Mouse (Mus musculus) lung, postnatal 10 days (tissue): ENCODE data around the gene Mier2.

Experiments
- DNase-seq: peaks from one replicate; pipeline ENCODE4 v3.0.0; 2021

The Mier2 gene

GRCm38 (mm10) chr10:79574350-79574749 lies 19.4 kb upstream of the Mier2 start:
- no peak for DNase-seq

GRCm38 (mm10) chr10:79573611-79574010 lies 18.6 kb upstream of the Mier2 start:
- DNase-seq = no peak

- DNase-seq = no peak
These were observed 16.3 kb upstream of the Mier2 start for GRCm38 (mm10) chr10:79571314-79571713.

DNA sequence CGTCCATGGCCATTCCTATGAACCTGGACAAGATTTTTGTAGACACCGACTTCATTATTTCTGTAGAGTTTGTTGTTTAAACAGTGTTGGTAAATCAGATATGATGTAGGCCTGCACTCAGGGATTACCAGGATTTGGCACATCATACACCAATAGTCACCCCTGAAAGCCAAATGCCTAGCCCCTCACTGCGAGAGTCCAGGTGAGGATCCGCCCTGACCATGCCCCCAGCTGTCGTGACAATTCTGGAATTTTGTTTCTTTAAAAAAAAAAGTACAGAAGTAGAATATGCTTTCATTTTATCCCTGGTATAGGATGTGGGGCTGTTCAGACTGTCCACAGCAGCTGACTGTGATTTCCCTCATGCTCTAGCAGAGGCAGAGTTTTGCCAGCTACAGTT lies 14.9 kb upstream of the Mier2 start:
- DNase-seq = no peak

- no peak for DNase-seq
These were observed 4.7 kb upstream of the Mier2 start for GRCm38 (mm10) chr10:79559716-79560115.

DNA sequence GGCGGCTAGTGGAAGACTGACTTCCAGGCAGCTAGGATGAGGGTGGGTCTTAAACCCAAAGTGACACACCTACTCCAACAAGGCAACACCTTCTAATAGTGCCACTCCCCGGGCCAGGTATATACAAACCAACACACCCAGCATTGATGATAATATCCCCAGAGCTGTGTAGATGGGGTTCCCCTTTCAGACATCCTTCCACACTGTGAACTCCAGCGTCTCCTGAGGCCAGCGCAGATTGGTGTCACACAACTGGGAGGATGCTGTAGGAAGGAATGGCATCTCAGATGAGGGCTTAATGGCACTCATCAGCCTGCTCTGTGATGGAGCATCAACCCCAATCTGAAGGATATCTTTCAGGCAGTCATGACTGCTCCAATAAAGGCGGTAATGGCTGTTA lies 2.5 kb upstream of the Mier2 start:
- no peak for DNase-seq

GRCm38 (mm10) chr10:79556951-79557350 lies 2.0 kb upstream of the Mier2 start:
- DNase-seq = no peak

DNA sequence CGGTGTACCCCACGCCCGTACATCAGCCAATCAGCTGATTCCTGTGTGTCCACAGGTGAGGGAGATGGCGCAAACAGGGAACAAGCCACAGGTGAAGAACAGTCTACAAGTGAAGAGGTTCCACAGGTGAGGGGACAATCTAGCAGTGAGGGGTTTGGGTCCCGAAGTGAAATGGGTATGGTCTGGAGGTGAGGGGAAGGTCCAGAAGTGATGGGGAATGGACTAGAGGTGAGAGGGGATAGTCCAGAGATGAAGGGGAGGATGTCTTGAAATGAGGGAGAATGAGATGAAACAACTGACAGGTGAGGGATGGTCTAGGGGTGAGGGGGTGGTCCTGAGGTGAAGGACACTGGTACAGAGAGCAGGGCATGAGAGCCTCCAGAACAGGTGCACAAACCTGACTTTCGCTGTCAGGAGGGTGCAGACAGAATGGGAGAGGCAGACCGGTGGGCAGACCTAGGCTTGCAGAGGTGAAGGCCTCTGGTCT lies 282 bp upstream of the Mier2 start:
- no peak for DNase-seq

DNA sequence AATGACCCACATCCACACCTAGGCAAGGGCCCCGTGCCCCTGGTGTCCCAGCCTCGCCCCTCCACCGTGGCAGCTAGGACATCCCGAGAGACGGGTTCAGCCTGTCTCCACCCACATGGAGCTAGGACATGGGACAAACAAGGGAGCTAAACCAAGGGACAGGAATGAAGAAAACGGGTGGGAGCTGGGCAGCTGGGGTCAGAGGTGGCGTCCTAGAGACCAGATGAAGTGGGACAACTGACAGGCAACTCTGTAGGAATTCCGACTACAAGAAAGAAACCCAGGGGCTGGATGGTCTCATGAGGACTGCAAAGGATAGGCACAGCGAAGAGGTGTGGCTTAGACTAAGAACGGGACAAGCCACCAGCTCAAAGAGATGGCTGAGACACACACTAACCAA lies 1.3 kb downstream of the Mier2 start:
- DNase-seq = no peak

- no peak for DNase-seq
These were observed 1.8 kb downstream of the Mier2 start for GRCm38 (mm10) chr10:79553176-79553575.

- DNase-seq = no peak
These were observed 2.5 kb downstream of the Mier2 start for GRCm38 (mm10) chr10:79552531-79552930.

DNA sequence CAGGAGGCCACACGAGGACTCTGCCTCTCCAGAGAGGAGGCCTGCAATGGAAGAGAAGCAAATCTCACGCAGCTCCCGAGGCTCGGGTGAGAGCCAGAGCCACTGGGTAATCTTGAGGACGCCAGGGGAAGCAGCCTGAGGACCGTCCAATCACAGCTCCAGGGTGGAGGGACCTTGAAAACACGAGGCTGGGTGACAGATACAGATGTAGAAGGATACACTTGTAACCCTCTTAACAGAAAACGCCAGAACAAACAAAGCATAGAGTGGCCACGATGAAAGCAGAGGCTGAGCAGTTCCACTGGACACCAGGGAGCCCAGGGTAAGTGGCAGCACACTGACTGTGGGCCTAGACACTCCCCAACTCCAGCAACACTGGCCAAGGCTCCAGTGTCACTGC lies 4.6 kb downstream of the Mier2 start:
- DNase-seq = no peak

- DNase-seq = no peak
These were observed 5.9 kb downstream of the Mier2 start for GRCm38 (mm10) chr10:79548971-79549723.

- no peak for DNase-seq
These were observed 6.5 kb downstream of the Mier2 start for GRCm38 (mm10) chr10:79548546-79548945.

GRCm38 (mm10) chr10:79547148-79547675 lies 7.8 kb downstream of the Mier2 start:
- DNase-seq = no peak

DNA sequence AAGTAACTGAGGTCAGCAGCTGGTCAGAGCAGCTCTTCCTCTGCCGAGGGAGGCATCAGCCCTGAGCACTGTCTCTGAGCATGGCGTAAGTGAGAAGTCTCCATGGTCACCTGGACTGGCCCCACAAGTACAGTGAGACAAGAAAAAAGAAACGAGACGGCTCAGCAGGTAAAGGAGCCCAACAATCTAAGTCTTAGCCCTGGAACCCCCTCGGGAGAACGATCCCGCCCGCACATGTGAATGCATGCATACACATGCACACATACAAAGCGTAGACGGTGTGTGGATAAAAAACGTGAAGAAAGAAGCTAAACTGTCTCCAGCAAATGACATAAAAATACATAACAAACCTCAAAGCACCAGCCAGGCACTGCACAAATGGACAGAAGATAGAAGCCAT lies 8.5 kb downstream of the Mier2 start:
- no peak for DNase-seq

DNA sequence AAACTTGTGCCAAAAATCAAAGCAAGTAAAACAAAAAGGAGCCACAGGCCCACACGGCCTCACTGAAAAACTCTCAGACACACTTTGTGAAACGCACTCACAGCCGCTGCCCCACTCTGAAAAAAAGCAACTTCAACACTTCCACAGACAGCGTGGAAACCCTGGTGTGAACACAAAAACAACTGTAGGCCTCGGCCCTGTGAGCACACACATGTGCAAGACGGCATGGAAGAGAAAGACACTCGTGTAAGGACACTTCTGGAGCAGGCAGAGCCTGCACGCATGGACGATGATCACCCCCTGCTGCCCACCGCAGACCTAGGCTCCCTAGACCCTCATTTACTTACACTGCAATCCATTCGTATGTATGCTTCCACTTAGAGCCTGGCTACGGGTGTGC lies 9.1 kb downstream of the Mier2 start:
- no peak for DNase-seq

GRCm38 (mm10) chr10:79544631-79545030 lies 10.4 kb downstream of the Mier2 start:
- no peak for DNase-seq

- DNase-seq = no peak
These were observed 11.0 kb downstream of the Mier2 start for GRCm38 (mm10) chr10:79543884-79544597.

DNA sequence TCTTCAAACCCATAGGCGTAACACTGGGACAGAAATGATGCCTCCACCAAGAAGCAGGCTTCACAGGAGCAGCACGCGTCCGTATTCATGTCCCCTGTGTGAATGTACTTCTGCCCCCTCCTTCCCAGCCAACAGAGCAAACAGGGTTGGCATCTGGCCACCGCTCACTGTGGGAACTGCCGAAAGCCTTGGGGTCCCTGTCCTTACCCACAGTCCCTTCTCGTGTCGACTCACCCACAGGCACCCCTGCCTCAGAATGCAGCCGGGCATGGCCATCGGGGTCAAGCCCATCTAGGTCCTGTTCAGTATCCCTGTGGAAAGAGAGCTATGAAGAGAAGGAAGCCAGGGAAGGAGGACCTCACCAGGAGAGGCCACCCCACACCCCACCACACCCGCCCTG lies 12.8 kb downstream of the Mier2 start:
- DNase-seq = no peak

DNA sequence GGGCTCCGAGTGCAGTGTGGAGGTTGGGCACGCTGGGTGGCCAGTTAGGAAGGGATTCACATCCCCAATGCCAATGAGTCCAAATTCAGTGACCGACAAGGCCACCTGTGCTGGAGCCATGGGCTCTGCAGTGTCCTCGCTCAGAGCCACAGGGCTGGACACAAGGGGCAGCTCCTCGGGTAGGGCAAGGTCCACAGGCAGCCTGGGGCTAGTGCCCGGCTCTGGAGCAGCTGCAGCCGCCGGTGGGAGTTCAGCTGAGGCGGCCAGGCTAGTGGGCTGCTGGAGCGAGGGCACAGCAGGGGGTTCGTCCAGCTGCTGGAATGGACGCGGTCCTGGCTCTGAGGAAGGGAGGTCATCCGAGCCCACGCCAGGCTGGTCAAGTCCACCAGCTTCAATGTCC lies 13.5 kb downstream of the Mier2 start:
- no peak for DNase-seq

DNA sequence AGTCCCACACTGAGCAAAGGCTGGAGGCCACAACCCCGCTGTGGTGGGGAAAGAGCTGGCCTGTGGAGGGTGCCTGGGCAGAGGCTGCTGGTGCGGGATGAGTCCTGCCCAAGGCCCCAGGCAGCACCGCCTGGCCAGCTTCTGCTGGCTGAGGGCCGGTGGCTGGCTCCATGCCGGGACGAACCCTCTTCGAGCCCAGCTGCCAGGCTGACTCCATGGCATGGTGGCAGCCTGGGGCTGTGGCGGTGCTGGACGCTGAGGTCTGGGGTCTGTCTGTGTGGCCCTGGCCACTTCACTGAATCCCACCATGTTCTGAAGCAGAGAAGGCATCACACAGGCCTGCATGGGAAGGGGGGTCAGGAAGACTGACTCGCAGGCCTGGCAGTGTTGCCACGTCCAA lies 14.3 kb downstream of the Mier2 start:
- DNase-seq = no peak

DNA sequence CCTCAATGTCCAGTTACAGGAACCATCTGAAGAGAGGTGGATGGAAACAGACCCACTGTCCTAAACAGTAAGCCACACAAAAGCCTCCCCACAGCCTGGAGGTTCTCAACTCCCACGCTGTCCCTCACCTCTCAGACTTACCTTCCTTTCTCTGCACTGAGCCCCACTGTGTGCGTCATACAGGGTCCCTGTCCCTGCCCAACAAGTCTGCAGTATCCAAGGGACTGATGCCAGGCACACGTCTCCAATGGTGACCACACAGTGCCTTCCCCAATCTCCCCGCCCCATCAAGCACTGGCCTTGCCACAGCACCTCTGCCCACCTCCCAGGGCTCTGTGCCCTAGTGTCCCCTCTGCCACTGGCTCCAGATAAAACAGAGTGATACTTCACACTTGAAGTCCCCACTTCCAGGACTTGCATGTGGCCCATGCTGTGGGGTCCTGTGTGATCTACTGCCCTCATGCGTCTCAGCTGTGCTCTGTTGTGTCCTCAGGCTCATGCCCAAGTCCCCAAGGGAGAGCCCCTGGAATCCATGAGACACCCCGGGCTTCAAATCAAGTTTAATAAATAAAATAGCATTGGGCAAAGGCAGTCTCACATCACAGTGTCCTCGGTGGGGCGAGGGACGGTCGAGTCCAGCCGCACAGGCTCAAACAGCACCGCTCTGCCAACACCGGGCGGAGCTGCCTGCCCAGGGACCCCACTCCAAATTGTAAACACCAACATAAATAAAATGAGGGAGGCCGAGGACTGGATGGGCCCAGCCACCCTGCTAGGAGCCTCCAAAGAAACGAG lies 15.1 kb downstream of the Mier2 start:
- no peak for DNase-seq
